Mouse (Mus musculus): ENCODE measurements around the gene Scn4a.

- TF ChIP-seq POLR2A (IDR thresholded peaks at IDR 0.05; ENCODE audit: insufficient read depth, low read depth, low read length), result no peak
- TF ChIP-seq CTCF (IDR thresholded peaks at IDR 0.05; ENCODE audit: insufficient read depth, low read depth, low read length), result no peak
Measured at GRCm38 (mm10) chr11:106284126-106284525, 69.0 kb downstream of the Scn4a start.

All from olfactory bulb, adult 2 months (tissue).